Mouse (Mus musculus): ENCODE data around the gene Yy1. TPM values are rescaled to one million over a fixed set of nuclear protein-coding genes. Genes with fewer than 3 reads are reported as not detected.

Gene Yy1
- polyA plus RNA-seq, 1 experiment from 2014 or later = 6.6 TPM

DNA sequence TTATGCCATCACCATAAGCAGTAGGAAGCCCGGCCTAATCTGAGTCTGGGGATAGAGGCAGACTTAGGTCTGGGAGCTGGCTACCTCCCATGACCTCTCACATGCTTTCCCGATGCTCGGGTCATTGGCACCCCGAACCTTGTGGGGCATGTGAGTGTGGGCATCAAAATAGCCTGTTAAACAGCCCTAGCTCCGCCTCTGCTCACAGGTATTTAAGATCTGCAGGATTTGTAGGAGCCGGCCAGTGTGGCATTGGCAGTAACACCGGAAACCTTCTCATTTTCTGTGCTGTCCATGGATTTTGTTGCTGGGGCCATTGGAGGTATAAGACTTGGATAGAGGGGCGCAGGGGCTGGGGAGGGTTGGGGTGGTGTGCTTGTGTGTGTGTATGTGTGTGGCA lies 58.1 kb downstream of the Yy1 start:
- H3K4me2 ChIP-seq (ENCODE audit: low read depth, low read length) = no peak overlapping the region
- H3K4me3 ChIP-seq (ENCODE audit: low read depth, low read length) = no peak overlapping the region
- H3K4me1 ChIP-seq (ENCODE audit: control insufficient read depth, low read depth, low read length) = no peaks in the 10 kb centered on the region; the same call in 1 of the 2 replicates
- H3K9ac ChIP-seq (ENCODE audit: low read depth, low read length) = no peak overlapping the region
- ATAC-seq (ENCODE audit: low read depth) = no peak
- 78% methylated on average over 8 of the region's 8 CpGs for WGBS (ENCODE audit: insufficient replicate concordance)
- no peaks in the 10 kb centered on the region for H3K27me3 ChIP-seq (ENCODE audit: control insufficient read depth, insufficient read depth, low read depth, low read length)
- peak overlapping the region; percentile 74 for H3K27ac ChIP-seq (ENCODE audit: low read length)
- H3K9me3 ChIP-seq (replicated peaks; ENCODE audit: control insufficient read depth, low read length) = no peaks in the 10 kb centered on the region
- no peaks in the 10 kb centered on the region for H3K36me3 ChIP-seq (ENCODE audit: control insufficient read depth, insufficient read depth)

DNA sequence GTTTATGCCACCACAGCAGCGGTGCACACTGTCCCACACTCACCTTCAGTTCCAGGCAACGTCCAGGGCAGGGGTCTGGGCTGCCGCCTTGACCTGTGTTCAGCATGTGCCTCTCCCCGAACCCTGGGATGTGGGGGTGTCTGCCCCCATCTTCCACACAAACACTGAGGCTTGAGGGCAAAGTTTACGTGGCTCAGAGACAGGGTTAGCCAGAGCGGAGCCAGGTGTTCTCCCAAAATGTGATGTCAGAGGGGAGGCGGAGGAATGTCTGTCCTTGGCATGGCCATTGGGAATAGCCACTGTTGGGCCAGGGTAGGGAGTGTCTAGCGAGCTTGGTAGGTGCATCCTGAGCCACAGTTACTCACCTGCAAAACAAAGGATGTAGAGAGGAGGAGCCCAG lies 60.0 kb downstream of the Yy1 start:
- Histone ChIP-seq H3K4me2 (ENCODE audit: low read depth, low read length) (no peak overlapping the region), H3K4me3 (ENCODE audit: low read depth, low read length) (no peak overlapping the region), H3K36me3 (ENCODE audit: control insufficient read depth, insufficient read depth) (no peaks in the 10 kb centered on the region), H3K9ac (ENCODE audit: low read depth, low read length) (no peak overlapping the region), H3K9me3 (replicated peaks; ENCODE audit: control insufficient read depth, low read length) (no peaks in the 10 kb centered on the region), H3K27ac (ENCODE audit: low read length) (no peak overlapping the region), H3K27me3 (ENCODE audit: control insufficient read depth, insufficient read depth, low read depth, low read length) (no peaks in the 10 kb centered on the region), H3K4me1 (ENCODE audit: control insufficient read depth, low read depth, low read length) (no peaks in the 10 kb centered on the region; the same call in 1 of the 2 replicates)
- ATAC-seq (ENCODE audit: low read depth) = no peak
- 77% methylated on average over 8 of the region's 8 CpGs for WGBS (ENCODE audit: insufficient replicate concordance)

DNA sequence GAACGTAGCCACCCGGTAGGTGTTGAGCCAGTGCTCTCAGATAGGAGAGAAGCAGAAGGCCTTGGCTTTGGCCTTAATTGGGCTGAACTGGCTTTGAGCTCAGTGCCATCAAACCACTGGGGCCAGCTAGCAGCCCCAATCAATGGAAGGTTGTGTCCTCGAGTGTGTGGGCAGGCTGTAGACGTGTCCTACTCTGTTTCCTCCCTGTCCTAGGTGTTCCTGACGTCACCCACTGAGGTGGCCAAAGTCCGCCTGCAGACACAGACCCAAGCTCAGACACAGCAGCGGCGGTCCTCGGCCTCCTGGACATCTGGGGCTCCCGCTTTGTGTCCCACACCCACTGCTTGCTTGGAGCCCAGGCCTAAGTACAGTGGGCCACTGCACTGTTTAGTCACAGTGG lies 62.3 kb downstream of the Yy1 start:
- no peaks in the 10 kb centered on the region for H3K9me3 ChIP-seq (replicated peaks; ENCODE audit: control insufficient read depth, low read length)
- peak overlapping the region; percentile 45; the same call in 1 of the 2 replicates for H3K9ac ChIP-seq (ENCODE audit: low read depth, low read length)
- H3K4me2 ChIP-seq (ENCODE audit: low read depth, low read length) = peak overlapping the region; percentile 53; the same call in 1 of the 2 replicates
- H3K4me3 ChIP-seq (ENCODE audit: low read depth, low read length) = peak overlapping the region; percentile 44
- H3K36me3 ChIP-seq (ENCODE audit: control insufficient read depth, insufficient read depth) = no peaks in the 10 kb centered on the region
- no peaks in the 10 kb centered on the region; the same call in none of the 2 replicates for H3K4me1 ChIP-seq (ENCODE audit: control insufficient read depth, low read depth, low read length)
- H3K27me3 ChIP-seq (ENCODE audit: control insufficient read depth, insufficient read depth, low read depth, low read length) = no peaks in the 10 kb centered on the region
- H3K27ac ChIP-seq (ENCODE audit: low read length) = peak overlapping the region; percentile 51
- 68% methylated on average over 10 of the region's 10 CpGs for WGBS (ENCODE audit: insufficient replicate concordance)
- ATAC-seq (ENCODE audit: low read depth) = peak; percentile 78

DNA sequence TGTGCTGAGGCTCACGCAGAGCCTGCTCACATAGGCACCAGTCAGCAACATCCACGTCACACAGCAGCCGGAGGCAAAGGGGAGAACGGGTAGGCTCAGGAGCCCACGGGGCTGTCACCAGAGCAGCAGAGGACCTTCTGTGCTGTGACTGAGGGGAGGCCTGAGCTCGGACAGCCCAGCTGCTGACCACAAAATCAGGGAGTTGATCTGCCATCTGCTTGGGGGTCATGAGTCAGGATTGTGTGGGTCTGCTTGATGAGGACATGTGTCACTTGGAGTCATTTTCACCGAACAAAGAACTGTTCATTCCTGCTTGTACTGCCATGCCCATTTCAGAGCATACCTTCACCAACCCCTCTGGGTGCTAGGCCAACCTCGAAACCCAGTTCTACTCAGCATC lies 63.4 kb downstream of the Yy1 start:
- H3K4me3 ChIP-seq (ENCODE audit: low read depth, low read length) = peak overlapping the region; percentile 44
- peak overlapping the region; percentile 53 for H3K4me2 ChIP-seq (ENCODE audit: low read depth, low read length)
- no peaks in the 10 kb centered on the region for H3K36me3 ChIP-seq (ENCODE audit: control insufficient read depth, insufficient read depth)
- peak overlapping the region; percentile 45 for H3K9ac ChIP-seq (ENCODE audit: low read depth, low read length)
- no peaks in the 10 kb centered on the region for H3K9me3 ChIP-seq (replicated peaks; ENCODE audit: control insufficient read depth, low read length)
- 69% methylated on average over 8 of the region's 8 CpGs for WGBS (ENCODE audit: insufficient replicate concordance)
- H3K4me1 ChIP-seq (ENCODE audit: control insufficient read depth, low read depth, low read length) = no peaks in the 10 kb centered on the region; the same call in none of the 2 replicates
- H3K27me3 ChIP-seq (ENCODE audit: control insufficient read depth, insufficient read depth, low read depth, low read length) = no peaks in the 10 kb centered on the region
- ATAC-seq (ENCODE audit: low read depth) = no peak
- peak overlapping the region; percentile 31 for H3K27ac ChIP-seq (ENCODE audit: low read length)

DNA sequence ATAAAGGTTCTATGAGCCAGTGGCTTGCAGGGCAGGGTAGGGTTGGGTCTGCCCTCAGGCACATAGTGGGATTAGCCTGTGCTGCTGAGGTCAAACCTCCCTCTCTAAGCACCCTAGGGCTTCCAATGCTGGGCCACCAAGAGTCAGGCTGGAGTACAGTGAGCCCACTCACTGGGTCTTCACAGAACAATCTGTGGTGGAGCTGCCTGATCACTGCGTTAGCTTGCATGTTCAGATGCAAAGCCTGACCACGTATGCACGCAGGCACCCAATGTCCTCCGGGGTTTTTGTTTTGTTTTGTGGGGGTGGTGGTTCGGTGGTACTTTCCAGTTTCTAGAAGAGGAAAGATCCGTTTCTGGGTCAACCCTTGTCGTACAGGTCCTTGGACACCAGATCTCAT lies 64.3 kb downstream of the Yy1 start:
- Histone ChIP-seq H3K27ac (ENCODE audit: low read length) (no peak overlapping the region), H3K9ac (ENCODE audit: low read depth, low read length) (no peak overlapping the region), H3K36me3 (ENCODE audit: control insufficient read depth, insufficient read depth) (no peaks in the 10 kb centered on the region), H3K9me3 (replicated peaks; ENCODE audit: control insufficient read depth, low read length) (no peaks in the 10 kb centered on the region), H3K4me3 (ENCODE audit: low read depth, low read length) (no peak overlapping the region), H3K27me3 (ENCODE audit: control insufficient read depth, insufficient read depth, low read depth, low read length) (no peaks in the 10 kb centered on the region), H3K4me2 (ENCODE audit: low read depth, low read length) (peak overlapping the region; percentile 53; the same call in 1 of the 2 replicates), H3K4me1 (ENCODE audit: control insufficient read depth, low read depth, low read length) (no peaks in the 10 kb centered on the region; the same call in 1 of the 2 replicates)
- 78% methylated on average over 7 of the region's 7 CpGs for WGBS (ENCODE audit: insufficient replicate concordance)
- ATAC-seq (ENCODE audit: low read depth) = no peak

DNA sequence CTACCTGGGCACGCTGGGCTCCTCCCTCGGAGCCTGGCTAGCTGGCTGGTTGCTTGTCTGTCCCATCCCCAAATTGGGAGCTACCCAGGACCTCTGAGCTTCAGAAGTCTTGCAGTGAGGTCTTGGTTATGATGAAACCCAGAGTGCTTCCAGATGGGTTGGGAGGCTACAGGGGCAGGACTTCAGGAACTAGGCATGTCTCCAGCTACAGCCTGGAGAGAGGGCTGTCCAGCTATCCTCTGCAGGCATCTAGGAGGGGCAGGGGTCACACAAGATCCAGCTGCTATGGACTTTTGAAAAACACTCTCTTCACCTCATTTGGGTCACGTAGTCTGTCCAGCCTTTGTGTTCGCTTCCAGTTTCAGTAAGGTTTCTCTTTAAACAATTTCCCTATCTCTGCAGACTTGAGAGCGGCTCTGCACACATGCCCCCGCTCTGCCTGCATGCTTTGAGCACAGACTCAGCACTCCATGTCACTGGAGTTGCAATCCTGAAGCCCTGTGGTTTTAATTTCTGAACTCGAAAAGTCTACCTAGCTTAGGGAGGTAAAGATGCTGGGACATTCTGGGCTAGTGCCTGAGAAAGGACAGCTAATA lies 64.9 kb downstream of the Yy1 start:
- Histone ChIP-seq H3K9ac (ENCODE audit: low read depth, low read length) (no peak overlapping the region), H3K4me1 (ENCODE audit: control insufficient read depth, low read depth, low read length) (no peaks in the 10 kb centered on the region; the same call in 1 of the 2 replicates), H3K36me3 (ENCODE audit: control insufficient read depth, insufficient read depth) (peaks cover under 1% of the 10 kb centered on the region; the same call in 1 of the 2 replicates), H3K4me2 (ENCODE audit: low read depth, low read length) (no peak overlapping the region), H3K27me3 (ENCODE audit: control insufficient read depth, insufficient read depth, low read depth, low read length) (no peaks in the 10 kb centered on the region), H3K27ac (ENCODE audit: low read length) (no peak overlapping the region), H3K4me3 (ENCODE audit: low read depth, low read length) (no peak overlapping the region), H3K9me3 (replicated peaks; ENCODE audit: control insufficient read depth, low read length) (no peaks in the 10 kb centered on the region)
- 70% methylated on average over 7 of the region's 7 CpGs for WGBS (ENCODE audit: insufficient replicate concordance)
- ATAC-seq (ENCODE audit: low read depth) = no peak

DNA sequence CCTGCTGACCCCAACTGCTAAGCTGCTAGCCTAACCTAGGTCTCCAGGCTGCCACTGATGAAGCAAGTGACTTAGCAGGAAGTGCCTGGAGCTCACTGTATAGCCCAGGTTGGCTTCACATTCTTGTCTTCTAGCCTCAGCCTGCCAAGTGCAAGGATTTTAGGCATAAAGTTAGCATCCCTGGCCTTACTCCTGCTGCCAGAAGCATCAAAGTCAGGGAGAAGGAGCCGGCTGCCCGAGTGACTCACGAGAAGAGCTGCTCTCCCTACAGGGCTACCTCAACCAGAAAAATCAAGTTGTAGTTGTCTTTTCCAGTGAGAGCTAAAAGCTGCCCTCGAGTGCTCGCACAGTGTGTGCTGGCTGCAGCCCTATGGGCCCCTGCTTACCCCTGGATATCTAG lies 65.7 kb downstream of the Yy1 start:
- no peaks in the 10 kb centered on the region for H3K9me3 ChIP-seq (replicated peaks; ENCODE audit: control insufficient read depth, low read length)
- no peak overlapping the region for H3K9ac ChIP-seq (ENCODE audit: low read depth, low read length)
- H3K4me3 ChIP-seq (ENCODE audit: low read depth, low read length) = no peak overlapping the region
- H3K4me1 ChIP-seq (ENCODE audit: control insufficient read depth, low read depth, low read length) = no peaks in the 10 kb centered on the region; the same call in 1 of the 2 replicates
- H3K27ac ChIP-seq (ENCODE audit: low read length) = no peak overlapping the region
- 67% methylated on average over 5 of the region's 5 CpGs for WGBS (ENCODE audit: insufficient replicate concordance)
- H3K4me2 ChIP-seq (ENCODE audit: low read depth, low read length) = no peak overlapping the region
- peaks cover 7% of the 10 kb centered on the region for H3K36me3 ChIP-seq (ENCODE audit: control insufficient read depth, insufficient read depth)
- ATAC-seq (ENCODE audit: low read depth) = no peak
- no peaks in the 10 kb centered on the region for H3K27me3 ChIP-seq (ENCODE audit: control insufficient read depth, insufficient read depth, low read depth, low read length)

DNA sequence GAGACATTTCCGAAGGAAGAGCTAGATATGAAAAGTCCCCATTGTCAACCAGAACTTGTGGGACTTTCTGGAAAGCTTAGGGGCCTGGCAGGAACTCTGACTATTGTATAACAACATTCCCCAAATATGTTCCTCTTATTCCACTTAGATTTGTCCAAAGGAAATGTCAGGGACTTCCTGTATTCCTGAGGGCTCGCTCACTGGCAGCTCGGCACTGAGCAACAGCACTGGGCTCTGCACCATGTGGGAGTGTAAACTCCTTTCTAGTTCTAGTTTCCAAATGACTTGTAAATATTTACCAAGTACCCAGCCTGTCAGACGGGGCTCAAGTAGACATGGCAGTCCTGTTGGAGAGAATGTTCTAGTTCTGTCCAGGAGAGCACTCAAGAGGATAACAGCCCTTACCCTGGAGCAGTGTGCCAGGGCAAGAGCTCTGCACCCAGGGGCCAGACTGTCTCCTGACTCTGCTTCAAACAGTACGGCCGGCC lies 72.3 kb downstream of the Yy1 start:
- no peak for ATAC-seq (ENCODE audit: low read depth)
- Histone ChIP-seq H3K27me3 (ENCODE audit: control insufficient read depth, insufficient read depth, low read depth, low read length) (no peaks in the 10 kb centered on the region), H3K9ac (ENCODE audit: low read depth, low read length) (no peak overlapping the region), H3K4me3 (ENCODE audit: low read depth, low read length) (no peak overlapping the region), H3K4me1 (ENCODE audit: control insufficient read depth, low read depth, low read length) (no peaks in the 10 kb centered on the region), H3K4me2 (ENCODE audit: low read depth, low read length) (no peak overlapping the region), H3K27ac (ENCODE audit: low read length) (no peak overlapping the region), H3K9me3 (replicated peaks; ENCODE audit: control insufficient read depth, low read length) (no peaks in the 10 kb centered on the region), H3K36me3 (ENCODE audit: control insufficient read depth, insufficient read depth) (peaks cover 14% of the 10 kb centered on the region)
- WGBS (ENCODE audit: insufficient replicate concordance) = 66% methylated on average over 6 of the region's 6 CpGs

DNA sequence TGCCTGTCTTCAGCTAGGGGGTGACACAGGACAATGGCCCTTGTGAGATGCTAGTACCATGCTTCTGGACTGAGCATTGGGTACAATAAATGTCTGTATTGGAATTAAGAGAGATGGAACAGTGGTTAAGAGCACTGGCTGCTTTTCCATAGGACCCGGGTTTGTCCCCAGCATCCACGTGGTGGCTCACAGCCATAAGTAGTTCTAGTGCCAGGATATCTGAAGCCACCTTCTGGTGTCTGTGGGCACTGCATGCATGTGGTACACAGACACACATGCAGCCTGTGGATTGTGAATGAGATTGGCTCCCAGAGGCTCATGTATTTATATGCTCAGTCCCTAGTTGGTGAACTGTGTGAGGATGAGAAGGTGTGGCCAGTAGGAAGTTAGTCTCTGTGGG lies 76.8 kb downstream of the Yy1 start:
- WGBS (ENCODE audit: insufficient replicate concordance) = 79% methylated on average over 2 of the region's 2 CpGs
- Histone ChIP-seq H3K9me3 (replicated peaks; ENCODE audit: control insufficient read depth, low read length) (no peaks in the 10 kb centered on the region), H3K4me2 (ENCODE audit: low read depth, low read length) (no peak overlapping the region), H3K27me3 (ENCODE audit: control insufficient read depth, insufficient read depth, low read depth, low read length) (no peaks in the 10 kb centered on the region), H3K4me1 (ENCODE audit: control insufficient read depth, low read depth, low read length) (no peaks in the 10 kb centered on the region), H3K27ac (ENCODE audit: low read length) (no peak overlapping the region), H3K4me3 (ENCODE audit: low read depth, low read length) (no peak overlapping the region), H3K9ac (ENCODE audit: low read depth, low read length) (no peak overlapping the region), H3K36me3 (ENCODE audit: control insufficient read depth, insufficient read depth) (peaks cover 8% of the 10 kb centered on the region)
- ATAC-seq (ENCODE audit: low read depth) = no peak
